Mouse (Mus musculus) G1E (cell line): ENCODE measurements around the gene Galnt15.

Experiments used
- CTCF ChIP-seq: IDR thresholded peaks from 2 replicates; pipeline ENCODE4 v1.5.1; 2012; ENCODE audit warnings: low read depth, low read length, inconsistent platforms, mixed read lengths
- GATA1 ChIP-seq: IDR thresholded peaks from 2 replicates; pipeline ENCODE4 v1.6.1; 2012; ENCODE audit warnings: borderline replicate concordance, low read length, inconsistent platforms, mixed read lengths
- GATA2 ChIP-seq: IDR thresholded peaks from 2 replicates; pipeline ENCODE4 v1.6.1; 2012; ENCODE audit warnings: low read depth, low read length, inconsistent platforms, borderline replicate concordance
- POLR2AphosphoS5 ChIP-seq: IDR thresholded peaks from 2 replicates; pipeline ENCODE4 v1.6.1; 2012; ENCODE audit warnings: low read depth, low read length, inconsistent platforms; ENCODE audit not compliant: insufficient replicate concordance
- TAL1 ChIP-seq: conservative IDR thresholded peaks from 2 replicates; pipeline ENCODE4 v1.6.1; 2012; ENCODE audit warnings: low read depth, low read length, inconsistent platforms, mixed read lengths

DNA sequence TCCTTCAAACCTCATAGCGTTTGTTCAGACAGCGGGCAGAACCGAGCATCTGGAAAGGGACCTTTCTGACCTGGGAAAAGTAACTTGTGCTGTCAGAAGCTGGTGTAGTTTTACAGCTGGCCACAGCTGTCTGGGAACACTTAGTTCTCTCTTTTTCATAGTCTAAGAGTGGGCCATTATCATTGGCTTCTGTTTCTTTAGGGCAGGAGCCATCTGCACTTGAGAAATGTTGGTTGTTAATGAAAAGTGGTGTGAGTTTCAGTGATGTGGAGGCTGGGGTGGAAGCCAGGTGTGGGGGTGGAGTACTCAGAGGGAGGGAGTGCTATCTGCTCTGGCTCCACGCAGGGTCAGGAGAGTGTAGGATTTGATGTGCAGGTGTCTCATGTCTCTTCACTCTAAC lies 62.3 kb downstream of the Galnt15 start:
- TF ChIP-seq CTCF: no peak
- no peak for TF ChIP-seq POLR2AphosphoS5
- TF ChIP-seq GATA1: no peak
- TF ChIP-seq TAL1: no peak
- TF ChIP-seq GATA2: no peak
